ENCODE assay signal across 8 mouse cellular contexts in the genomic region with DNA sequence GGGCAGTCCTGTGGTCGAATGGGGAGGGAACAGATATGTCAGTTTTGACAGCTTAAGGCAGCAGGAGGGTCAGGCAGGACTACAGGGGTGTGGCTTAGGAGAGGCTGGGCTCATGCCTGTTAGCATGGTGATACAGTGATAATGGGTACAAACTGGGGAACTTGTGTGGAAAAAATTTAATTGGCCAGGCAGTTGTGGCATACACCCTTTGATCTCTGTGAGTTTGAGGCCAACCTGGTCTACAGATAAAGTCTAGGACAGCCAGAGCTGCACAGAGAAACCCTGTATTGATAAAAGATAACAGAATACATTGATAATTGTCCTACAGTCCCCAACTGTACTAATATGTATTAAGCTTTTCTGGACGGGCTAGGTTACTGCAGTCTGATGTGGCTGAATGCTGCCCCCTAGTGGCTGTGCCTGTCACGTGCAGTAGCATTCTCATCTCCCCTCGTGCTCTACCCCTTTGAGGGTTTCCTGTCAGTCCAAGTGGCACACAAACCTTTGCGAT. TPM values are rescaled to one million over a fixed set of nuclear protein-coding genes. Genes with fewer than 3 reads are reported as not detected.
A peak's percentile ranks its signal among the peaks of the same experiment; 100 is the strongest.
DNase-seq lines count a peak whose midpoint lies in the region; ATAC-seq lines count a peak whose summit lies in the region.

No protein-coding gene starts in this region.

- H3K36me3 ChIP-seq in hindbrain, embryonic 10.5 days = no peaks in the 10 kb centered on the region
- no peaks in the 10 kb centered on the region for H3K36me3 ChIP-seq in hindbrain, embryonic 16.5 days (ENCODE audit: control insufficient read depth, insufficient read depth, low read length)
- no peaks in the 10 kb centered on the region for H3K36me3 ChIP-seq in hindbrain, embryonic 15.5 days
- no peaks in the 10 kb centered on the region for H3K36me3 ChIP-seq in midbrain, embryonic 12.5 days
- H3K36me3 ChIP-seq in stomach, embryonic 15.5 days = no peaks in the 10 kb centered on the region

- H3K4me1 ChIP-seq in hindbrain, embryonic 10.5 days (replicated peaks) = peaks cover 12% of the 10 kb centered on the region
- H3K4me1 ChIP-seq in hindbrain, embryonic 16.5 days (ENCODE audit: control insufficient read depth, insufficient read depth, low read depth, low read length) = no peaks in the 10 kb centered on the region
- H3K4me1 ChIP-seq in hindbrain, embryonic 15.5 days (replicated peaks) = no peaks in the 10 kb centered on the region
- no peaks in the 10 kb centered on the region for H3K4me1 ChIP-seq in midbrain, embryonic 12.5 days
- H3K4me1 ChIP-seq in stomach, embryonic 15.5 days = no peaks in the 10 kb centered on the region

- no peak overlapping the region for H3K4me3 ChIP-seq in hindbrain, embryonic 10.5 days
- no peak overlapping the region for H3K4me3 ChIP-seq in hindbrain, embryonic 16.5 days (ENCODE audit: low read length)
- H3K4me3 ChIP-seq in hindbrain, embryonic 15.5 days = no peak overlapping the region
- H3K4me3 ChIP-seq in midbrain, embryonic 12.5 days = no peak overlapping the region
- H3K4me3 ChIP-seq in stomach, embryonic 15.5 days (replicated peaks) = no peak overlapping the region

- no peak overlapping the region for H3K4me2 ChIP-seq in hindbrain, embryonic 16.5 days (ENCODE audit: low read length)
- H3K4me2 ChIP-seq in hindbrain, embryonic 15.5 days = no peak overlapping the region
- no peak overlapping the region for H3K4me2 ChIP-seq in midbrain, embryonic 12.5 days (replicated peaks)
- H3K4me2 ChIP-seq in stomach, embryonic 15.5 days = no peak overlapping the region

- H3K27me3 ChIP-seq in hindbrain, embryonic 10.5 days (ENCODE audit: insufficient read depth, poor library complexity, severe bottlenecking) = no peaks in the 10 kb centered on the region; the same call in 1 of the 2 replicates
- no peaks in the 10 kb centered on the region for H3K27me3 ChIP-seq in hindbrain, embryonic 16.5 days (replicated peaks; ENCODE audit: control insufficient read depth, insufficient read depth, low read length)
- no peaks in the 10 kb centered on the region for H3K27me3 ChIP-seq in hindbrain, embryonic 15.5 days
- peaks cover 7% of the 10 kb centered on the region for H3K27me3 ChIP-seq in midbrain, embryonic 12.5 days
- no peaks in the 10 kb centered on the region for H3K27me3 ChIP-seq in stomach, embryonic 15.5 days (replicated peaks)

- no peaks in the 10 kb centered on the region for H3K9me3 ChIP-seq in hindbrain, embryonic 10.5 days
- peaks cover 2% of the 10 kb centered on the region; the same call in 1 of the 2 replicates for H3K9me3 ChIP-seq in hindbrain, embryonic 16.5 days (ENCODE audit: control insufficient read depth, low read length)
- no peaks in the 10 kb centered on the region for H3K9me3 ChIP-seq in hindbrain, embryonic 15.5 days
- H3K9me3 ChIP-seq in midbrain, embryonic 12.5 days = no peaks in the 10 kb centered on the region
- H3K9me3 ChIP-seq in stomach, embryonic 15.5 days = no peaks in the 10 kb centered on the region

- H3K27ac ChIP-seq in hindbrain, embryonic 10.5 days = no peak overlapping the region
- H3K27ac ChIP-seq in hindbrain, embryonic 16.5 days (ENCODE audit: low read depth, low read length) = no peak overlapping the region
- no peak overlapping the region for H3K27ac ChIP-seq in hindbrain, embryonic 15.5 days (replicated peaks)
- H3K27ac ChIP-seq in midbrain, embryonic 12.5 days (replicated peaks) = no peak overlapping the region
- H3K27ac ChIP-seq in stomach, embryonic 15.5 days = no peak overlapping the region

- intact Hi-C loops in left cerebral cortex, postnatal 25 days (cut with DNase I) = loop anchor here (1.0 to 2.0 kb wide), 2 partner anchors 58 to 115 kb away; no protein-coding TSS in a partner anchor

- peak; percentile 69 for DNase-seq in hindbrain, embryonic 10.5 days (ENCODE audit: low spot score)
- DNase-seq in NIH3T3 (ENCODE audit: low read depth) = peak; percentile 84
- DNase-seq in embryo, embryonic 10 days (ENCODE audit: low spot score) = peak; percentile 86
- peak; percentile 45 to 49 for DNase-seq in left cerebral cortex, postnatal 25 days (ENCODE audit: low spot score in 2 of 2)

- no peak for ATAC-seq in hindbrain, embryonic 16.5 days
- ATAC-seq in hindbrain, embryonic 15.5 days (ENCODE audit: low FRiP score, low read depth) = peak; percentile 38; the same call in 1 of the 2 replicates
- ATAC-seq in midbrain, embryonic 12.5 days (ENCODE audit: low FRiP score, low read depth) = 0 out of 2 replicates have a peak, but pooled peaks have one; percentile 44
- peak; percentile 80 for ATAC-seq in stomach, embryonic 15.5 days (ENCODE audit: insufficient read depth, low FRiP score, low read depth)

- H3K9ac ChIP-seq in hindbrain, embryonic 16.5 days (ENCODE audit: low read depth, low read length) = no peak overlapping the region
- H3K9ac ChIP-seq in hindbrain, embryonic 15.5 days = no peak overlapping the region
- no peak overlapping the region for H3K9ac ChIP-seq in midbrain, embryonic 12.5 days (replicated peaks)
- no peak overlapping the region for H3K9ac ChIP-seq in stomach, embryonic 15.5 days

- WGBS in hindbrain, embryonic 10.5 days = 19% methylated on average over 5 of the region's 5 CpGs
- WGBS in hindbrain, embryonic 16.5 days = 23% methylated on average over 5 of the region's 5 CpGs
- 25% methylated on average over 5 of the region's 5 CpGs for WGBS in hindbrain, embryonic 15.5 days
- 24% methylated on average over 5 of the region's 5 CpGs for WGBS in midbrain, embryonic 12.5 days
- 11% methylated on average over 5 of the region's 5 CpGs for WGBS in stomach, embryonic 15.5 days

RNA-seq across cellular contexts. Expression of a gene that starts 8.5 kb away (rescaled TPM):
- 0.04 and 0.14 TPM in 2 replicates for polyA plus RNA-seq in hindbrain, embryonic 10.5 days (2016; fragmentation: Nextera tagmentation; extraction: Ambion mirVana)
- polyA plus RNA-seq in hindbrain, embryonic 16.5 days (2015; fragmentation: Nextera tagmentation; extraction: Ambion mirVana) = 0.13 and 0.27 TPM in 2 replicates
- 0.22 and 0.33 TPM in 2 replicates for polyA plus RNA-seq in hindbrain, embryonic 15.5 days (2015; fragmentation: Nextera tagmentation; extraction: Ambion mirVana)
- under 1 TPM in 1 of 2 experiments, not detected in 1; 0.32 TPM for total RNA-seq in left cerebral cortex, postnatal 25 days (2021)
- 0.08 and 0.14 TPM in 2 replicates for polyA plus RNA-seq in midbrain, embryonic 12.5 days (2016; fragmentation: Nextera tagmentation; extraction: Ambion mirVana)
- polyA plus RNA-seq in stomach, embryonic 15.5 days (2015; fragmentation: Nextera tagmentation; extraction: Ambion mirVana) = 0.06 TPM in 1 of 2 replicates, not detected in the other

RNA-seq across cellular contexts. Expression of a gene that starts 20.6 kb away (rescaled TPM):
- 374 and 391 TPM in 2 replicates for polyA plus RNA-seq in hindbrain, embryonic 10.5 days (2016; fragmentation: Nextera tagmentation; extraction: Ambion mirVana)
- 314 and 364 TPM in 2 replicates for polyA plus RNA-seq in hindbrain, embryonic 16.5 days (2015; fragmentation: Nextera tagmentation; extraction: Ambion mirVana)
- 329 and 342 TPM in 2 replicates for polyA plus RNA-seq in hindbrain, embryonic 15.5 days (2015; fragmentation: Nextera tagmentation; extraction: Ambion mirVana)
- total RNA-seq in left cerebral cortex, postnatal 25 days (2021) = 100 to 1,000 TPM; 139 TPM
- polyA plus RNA-seq in midbrain, embryonic 12.5 days (2016; fragmentation: Nextera tagmentation; extraction: Ambion mirVana) = 305 and 308 TPM in 2 replicates
- 317 and 334 TPM in 2 replicates for polyA plus RNA-seq in stomach, embryonic 15.5 days (2015; fragmentation: Nextera tagmentation; extraction: Ambion mirVana)

RNA-seq across cellular contexts. Expression of a gene that starts 25.1 kb away (rescaled TPM):
- 46.3 and 52.9 TPM in 2 replicates for polyA plus RNA-seq in hindbrain, embryonic 10.5 days (2016; fragmentation: Nextera tagmentation; extraction: Ambion mirVana)
- polyA plus RNA-seq in hindbrain, embryonic 16.5 days (2015; fragmentation: Nextera tagmentation; extraction: Ambion mirVana) = 92.4 and 97.5 TPM in 2 replicates
- 76.8 and 87.4 TPM in 2 replicates for polyA plus RNA-seq in hindbrain, embryonic 15.5 days (2015; fragmentation: Nextera tagmentation; extraction: Ambion mirVana)
- 10 to 100 TPM; 58.6 to 66.2 TPM for total RNA-seq in left cerebral cortex, postnatal 25 days (2021)
- 44.6 and 47.1 TPM in 2 replicates for polyA plus RNA-seq in midbrain, embryonic 12.5 days (2016; fragmentation: Nextera tagmentation; extraction: Ambion mirVana)
- polyA plus RNA-seq in stomach, embryonic 15.5 days (2015; fragmentation: Nextera tagmentation; extraction: Ambion mirVana) = 37.1 and 41.9 TPM in 2 replicates

RNA-seq across cellular contexts. Expression of a gene that starts 25.2 kb away (rescaled TPM):
- 314 and 327 TPM in 2 replicates for polyA plus RNA-seq in hindbrain, embryonic 10.5 days (2016; fragmentation: Nextera tagmentation; extraction: Ambion mirVana)
- polyA plus RNA-seq in hindbrain, embryonic 16.5 days (2015; fragmentation: Nextera tagmentation; extraction: Ambion mirVana) = 197 and 208 TPM in 2 replicates
- 210 and 228 TPM in 2 replicates for polyA plus RNA-seq in hindbrain, embryonic 15.5 days (2015; fragmentation: Nextera tagmentation; extraction: Ambion mirVana)
- 10 to 100 TPM; 35.9 to 47.8 TPM for total RNA-seq in left cerebral cortex, postnatal 25 days (2021)
- polyA plus RNA-seq in midbrain, embryonic 12.5 days (2016; fragmentation: Nextera tagmentation; extraction: Ambion mirVana) = 250 and 263 TPM in 2 replicates
- polyA plus RNA-seq in stomach, embryonic 15.5 days (2015; fragmentation: Nextera tagmentation; extraction: Ambion mirVana) = 245 and 261 TPM in 2 replicates

RNA-seq across cellular contexts. Expression of a gene that starts 36.3 kb away (rescaled TPM):
- 0.61 and 0.93 TPM in 2 replicates for polyA plus RNA-seq in hindbrain, embryonic 10.5 days (2016; fragmentation: Nextera tagmentation; extraction: Ambion mirVana)
- polyA plus RNA-seq in hindbrain, embryonic 16.5 days (2015; fragmentation: Nextera tagmentation; extraction: Ambion mirVana) = 22.1 and 23.3 TPM in 2 replicates
- 15.8 and 18.5 TPM in 2 replicates for polyA plus RNA-seq in hindbrain, embryonic 15.5 days (2015; fragmentation: Nextera tagmentation; extraction: Ambion mirVana)
- 10 to 100 TPM; 35.6 to 48.0 TPM for total RNA-seq in left cerebral cortex, postnatal 25 days (2021)
- polyA plus RNA-seq in midbrain, embryonic 12.5 days (2016; fragmentation: Nextera tagmentation; extraction: Ambion mirVana) = 0.77 and 1.0 TPM in 2 replicates
- polyA plus RNA-seq in stomach, embryonic 15.5 days (2015; fragmentation: Nextera tagmentation; extraction: Ambion mirVana) = 0.24 TPM in 2 replicates
